In genomic region chr10:4117091-4117490, GRCm38 (mm10) we compare ENCODE assay signal across 14 mouse cellular contexts.
A peak's percentile ranks its signal among the peaks of the same experiment; 100 is the strongest.
DNase-seq lines count a peak whose midpoint lies in the region; ATAC-seq and TF ChIP-seq lines count a peak whose summit lies in the region.
"Had no signal": no experiment of that assay in that cellular context is flagged by ENCODE, and none has a peak within 500 bp of the region (broad histone marks: within the 10 kb centered on the region; RNA-seq: fewer than 3 reads in every experiment).

No protein-coding gene starts in this region.

- H3K4me2 ChIP-seq in heart, embryonic 13.5 days: peak overlapping the region; percentile 36
- no peak overlapping the region for H3K4me2 ChIP-seq in liver, postnatal 0 days (ENCODE audit: low read depth, low read length)
- H3K4me2 ChIP-seq in liver, embryonic 11.5 days: no peak overlapping the region
- no peak overlapping the region for H3K4me2 ChIP-seq in neural tube, embryonic 14.5 days (ENCODE audit: low read depth, low read length)
- H3K4me2 ChIP-seq: liver, embryonic 13.5 days; midbrain, embryonic 15.5 days had no signal

- no peak for TF ChIP-seq CTCF in liver, postnatal 0 days (IDR thresholded peaks at IDR 0.05; ENCODE audit: low read depth)

- peaks cover 42% of the 10 kb centered on the region for H3K4me1 ChIP-seq in heart, embryonic 13.5 days
- H3K4me1 ChIP-seq in liver, postnatal 0 days (ENCODE audit: insufficient read depth): peaks cover 10% of the 10 kb centered on the region
- no peaks in the 10 kb centered on the region for H3K4me1 ChIP-seq in liver, embryonic 11.5 days (replicated peaks; ENCODE audit: control insufficient read depth, insufficient read depth, low read length)
- no peaks in the 10 kb centered on the region for H3K4me1 ChIP-seq in neural tube, embryonic 14.5 days (ENCODE audit: control insufficient read depth, insufficient read depth, low read length)

- DNase-seq in heart, adult 11 months: no peak
- DNase-seq in liver, postnatal 0 days: no peak
- no peak for DNase-seq in liver, embryonic 11.5 days (ENCODE audit: low spot score)
- peak; percentile 24 for DNase-seq in forelimb bud, embryonic 11.5 days (ENCODE audit: low read depth, low spot score)
- DNase-seq in spleen, adult 12 weeks (ENCODE audit: low spot score): no peak
- DNase-seq in frontal cortex, postnatal 25 days (ENCODE audit: low spot score in 2 of 2): no peak
- DNase-seq: adrenal gland, postnatal 25 days; cerebellum, adult 11 months; liver, embryonic 13.5 days; right cerebral cortex, postnatal 4 days had no signal

- H3K27ac ChIP-seq in heart, embryonic 13.5 days (replicated peaks): peak overlapping the region; percentile 74
- 0 out of 2 replicates have a peak overlapping the region, but pooled peaks have one; percentile 16 for H3K27ac ChIP-seq in liver, postnatal 0 days (ENCODE audit: low read depth)
- no peak overlapping the region; the same call in 1 of the 2 replicates for H3K27ac ChIP-seq in liver, embryonic 11.5 days (ENCODE audit: low read depth, low read length)
- H3K27ac ChIP-seq in neural tube, embryonic 14.5 days (ENCODE audit: low read depth, low read length): no peak overlapping the region
- H3K27ac ChIP-seq: liver, embryonic 13.5 days; midbrain, embryonic 15.5 days had no signal

- H3K9ac ChIP-seq in heart, embryonic 13.5 days: 0 out of 2 replicates have a peak overlapping the region, but pooled peaks have one; percentile 21
- H3K9ac ChIP-seq in liver, postnatal 0 days (replicated peaks): no peak overlapping the region
- H3K9ac ChIP-seq in liver, embryonic 11.5 days (ENCODE audit: low read depth, low read length): no peak overlapping the region
- H3K9ac ChIP-seq in neural tube, embryonic 14.5 days (replicated peaks; ENCODE audit: low read depth, low read length): no peak overlapping the region
- H3K9ac ChIP-seq: liver, embryonic 13.5 days; midbrain, embryonic 15.5 days had no signal

- TF ChIP-seq EP300 in liver, postnatal 0 days (IDR thresholded peaks at IDR 0.05; ENCODE audit: low read depth): no peak

- no peaks in the 10 kb centered on the region for H3K9me3 ChIP-seq in heart, embryonic 13.5 days
- no peaks in the 10 kb centered on the region for H3K9me3 ChIP-seq in liver, postnatal 0 days (ENCODE audit: low read length)
- no peaks in the 10 kb centered on the region for H3K9me3 ChIP-seq in liver, embryonic 11.5 days (ENCODE audit: control insufficient read depth, low read length)
- H3K9me3 ChIP-seq in neural tube, embryonic 14.5 days (ENCODE audit: control insufficient read depth, low read length): no peaks in the 10 kb centered on the region
- H3K9me3 ChIP-seq: liver, embryonic 13.5 days; midbrain, embryonic 15.5 days had no signal

- H3K36me3 ChIP-seq in heart, embryonic 13.5 days: 0 out of 2 replicates have a peak, but pooled peaks cover 5% of the 10 kb centered on the region
- H3K36me3 ChIP-seq in liver, postnatal 0 days (replicated peaks; ENCODE audit: insufficient read depth, low read length): no peaks in the 10 kb centered on the region; the same call in none of the 2 replicates
- H3K36me3 ChIP-seq in liver, embryonic 11.5 days (ENCODE audit: control insufficient read depth, insufficient read depth, low read length): 0 out of 2 replicates have a peak, but pooled peaks cover 6% of the 10 kb centered on the region
- no peaks in the 10 kb centered on the region for H3K36me3 ChIP-seq in neural tube, embryonic 14.5 days (ENCODE audit: control insufficient read depth, insufficient read depth, low read length)
- H3K36me3 ChIP-seq: midbrain, embryonic 15.5 days had no signal

- 32% methylated on average over 7 of the region's 7 CpGs for WGBS in heart, embryonic 13.5 days
- WGBS in liver, postnatal 0 days (ENCODE audit: insufficient replicate concordance): 60% methylated on average over 7 of the region's 7 CpGs
- WGBS in liver, embryonic 11.5 days: 60% methylated on average over 7 of the region's 7 CpGs
- WGBS in neural tube, embryonic 14.5 days: 35% methylated on average over 7 of the region's 7 CpGs

- no peak for ATAC-seq in heart, embryonic 13.5 days (ENCODE audit: extremely low read depth, insufficient number of reproducible peaks, low FRiP score, low TSS enrichment)
- no peak for ATAC-seq in liver, postnatal 0 days
- no peak for ATAC-seq in liver, embryonic 11.5 days (replicated peaks; ENCODE audit: low FRiP score)
- ATAC-seq in neural tube, embryonic 14.5 days (ENCODE audit: low read depth): peak; percentile 67; the same call in 1 of the 2 replicates
- ATAC-seq: CD4-positive, CD25-positive, alpha-beta regulatory T cell, adult 4 months; midbrain, embryonic 15.5 days had no signal

- H3K4me3 ChIP-seq in heart, embryonic 13.5 days: no peak overlapping the region
- H3K4me3 ChIP-seq in liver, postnatal 0 days (ENCODE audit: low read depth, low read length): no peak overlapping the region
- no peak overlapping the region for H3K4me3 ChIP-seq in liver, embryonic 11.5 days (ENCODE audit: low read depth, low read length)
- no peak overlapping the region for H3K4me3 ChIP-seq in neural tube, embryonic 14.5 days (ENCODE audit: low read depth, low read length)
- H3K4me3 ChIP-seq: liver, embryonic 13.5 days; midbrain, embryonic 15.5 days had no signal

- H3K27me3 ChIP-seq in heart, embryonic 13.5 days (replicated peaks): no peaks in the 10 kb centered on the region
- H3K27me3 ChIP-seq in liver, postnatal 0 days (ENCODE audit: insufficient read depth, low read length): no peaks in the 10 kb centered on the region
- H3K27me3 ChIP-seq in liver, embryonic 11.5 days (replicated peaks; ENCODE audit: control insufficient read depth, insufficient read depth, low read length): no peaks in the 10 kb centered on the region
- H3K27me3 ChIP-seq in neural tube, embryonic 14.5 days (ENCODE audit: control insufficient read depth, insufficient read depth, low read length): no peaks in the 10 kb centered on the region
- H3K27me3 ChIP-seq: liver, embryonic 13.5 days; midbrain, embryonic 15.5 days had no signal

Comparison
In these comparisons a context has a peak if more than half of its experiments do, and no peak if none do; other contexts are left out.
1. H3K27ac ChIP-seq: peak in heart, embryonic 13.5 days (single experiment) and liver, postnatal 0 days (single experiment); none in liver, embryonic 11.5 days (single experiment) and neural tube, embryonic 14.5 days (single experiment).